Mouse (Mus musculus) bone marrow macrophage, adult 2 months (primary cell): ENCODE results near the gene Lrrc1.

Source experiments
- CTCF ChIP-seq: IDR thresholded peaks from 2 replicates; pipeline ENCODE4 v1.5.1; 2012; ENCODE audit warnings: low read depth, mild to moderate bottlenecking, low read length, moderate library complexity
- POLR2A ChIP-seq: IDR thresholded peaks from 2 replicates; pipeline ENCODE4 v1.6.1; 2012; ENCODE audit warnings: mild to moderate bottlenecking, low read depth, low read length, borderline replicate concordance

DNA sequence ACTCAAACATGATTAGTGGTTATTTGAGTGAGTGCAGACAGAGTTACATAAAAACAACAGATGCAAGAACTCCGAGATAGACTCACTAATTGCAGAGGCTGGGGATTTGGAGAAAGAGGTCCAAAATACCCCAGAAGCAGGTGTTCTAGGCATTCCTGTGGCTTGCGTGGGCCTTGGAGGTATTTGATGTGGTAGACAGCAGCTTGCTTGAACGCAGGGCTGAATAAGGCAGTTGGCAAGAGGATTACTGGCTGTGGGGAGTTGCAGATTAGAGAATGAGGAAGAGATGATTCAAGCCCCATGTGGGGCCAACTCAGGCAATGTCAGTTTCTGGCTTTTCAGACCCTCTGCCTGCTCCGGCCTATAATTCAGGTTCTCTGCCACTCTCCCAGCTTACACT is 47.8 kb upstream of the Lrrc1 start:
- no peak for TF ChIP-seq CTCF
- TF ChIP-seq POLR2A = no peak
